Mouse (Mus musculus) neutrophil, adult 59 days (primary cell): ENCODE data around the gene Lhfpl3. TPM values are rescaled to one million over a fixed set of nuclear protein-coding genes. Genes with fewer than 3 reads are reported as not detected.

Experiments
- total RNA-seq, 2 experiments: library from RNA; stranded (reverse); gene quantifications; 1 replicate in 1 of 2; 2 replicates in 1 of 2; pipeline ENCODE4 v1.2.4; 2023

The Lhfpl3 gene
- not detected for total RNA-seq

DNA sequence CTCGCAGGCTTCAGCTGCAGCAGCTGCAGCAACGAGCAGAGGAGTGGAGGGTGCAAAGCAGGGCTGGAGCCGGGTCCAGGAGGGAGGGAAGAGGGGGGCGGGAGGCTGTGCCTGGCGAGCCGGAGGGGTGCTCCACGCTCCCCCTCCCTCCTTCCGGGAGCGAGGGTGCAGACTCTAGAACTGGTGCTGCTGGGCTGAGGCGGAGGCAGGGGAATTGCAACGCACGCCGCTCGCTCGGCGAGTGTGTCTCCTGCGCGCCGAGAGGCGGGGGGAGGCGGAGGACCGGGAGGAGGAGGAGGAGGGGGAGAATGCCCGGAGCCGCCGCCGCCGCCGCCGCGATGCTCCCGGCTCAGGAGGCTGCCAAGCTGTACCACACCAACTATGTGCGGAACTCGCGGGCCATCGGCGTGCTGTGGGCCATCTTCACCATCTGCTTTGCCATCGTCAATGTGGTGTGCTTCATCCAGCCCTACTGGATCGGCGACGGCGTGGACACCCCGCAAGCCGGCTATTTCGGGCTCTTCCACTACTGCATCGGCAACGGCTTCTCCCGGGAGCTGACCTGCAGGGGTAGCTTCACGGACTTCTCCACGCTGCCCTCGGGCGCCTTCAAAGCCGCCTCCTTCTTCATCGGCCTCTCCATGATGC is at the start of gene Lhfpl3:
TSS of gene Lhfpl3 (plus strand) at position 175 of the 648 bp plus-strand sequence.

Other genes with a start within 250 kb of the Lhfpl3 start
- gene Orc5, start 195.6 kb upstream of the Lhfpl3 start, total RNA-seq, result 1 to 10 TPM; 8.1 to 8.7 TPM